Mouse (Mus musculus): ENCODE results near the gene Dnah7a. TPM values are rescaled to one million over a fixed set of nuclear protein-coding genes. Genes with fewer than 3 reads are reported as not detected.
"Not testable (repeated sequence)": the region's sequence is repeated elsewhere in the genome, so short reads cannot be mapped to it uniquely, and the experiment has no call there.

Dnah7a gene
- total and polyA plus RNA-seq, 3 experiments, result 0.14 to 0.21 TPM; not detected in 1

- H3K4me1 ChIP-seq (ENCODE audit: control insufficient read depth, insufficient read depth, low read length), result no peaks in the 10 kb centered on the region
- no peak for TF ChIP-seq CTCF (IDR thresholded peaks at IDR 0.05)
- no peak for TF ChIP-seq EP300 (IDR thresholded peaks at IDR 0.05; ENCODE audit: insufficient read depth, low read depth, low read length)
- no peak for TF ChIP-seq POLR2A (IDR thresholded peaks at IDR 0.05; ENCODE audit: insufficient read depth, low read depth, low read length)
- DNase-seq, result no peak
Measured at GRCm38 (mm10) chr1:53746001-53746400, 39.4 kb upstream of the Dnah7a start.

GRCm38 (mm10) chr1:53741742-53742458 is 35.3 kb upstream of the Dnah7a start:
- intact Hi-C loops (cut with DNase I), result no loop called here
- WGBS, result 71% methylated on average over 3 of the region's 3 CpGs
- no peaks in the 10 kb centered on the region for H3K36me3 ChIP-seq (ENCODE audit: control insufficient read depth, insufficient read depth, low read length)
- no peak for DNase-seq
- TF ChIP-seq CTCF (IDR thresholded peaks at IDR 0.05) (no peak), POLR2A (IDR thresholded peaks at IDR 0.05; ENCODE audit: insufficient read depth, low read depth, low read length) (no peak), EP300 (IDR thresholded peaks at IDR 0.05; ENCODE audit: insufficient read depth, low read depth, low read length) (no peak)
- H3K27me3 ChIP-seq (ENCODE audit: control insufficient read depth, insufficient read depth, low read length), result no peaks in the 10 kb centered on the region
- H3K4me3 ChIP-seq, result no peak overlapping the region
- no peak overlapping the region for H3K27ac ChIP-seq
- H3K4me1 ChIP-seq (ENCODE audit: control insufficient read depth, insufficient read depth, low read length), result no peaks in the 10 kb centered on the region
- H3K79me2 ChIP-seq (replicated peaks; ENCODE audit: control insufficient read depth, insufficient read depth, low read length), result no peaks in the 10 kb centered on the region
- no peak overlapping the region for H3K9ac ChIP-seq (ENCODE audit: low read depth, low read length)

More at GRCm38 (mm10) chr1:53746001-53746400, 39.4 kb upstream of the Dnah7a start:
- Histone ChIP-seq H3K27me3 (ENCODE audit: control insufficient read depth, insufficient read depth, low read length) (no peaks in the 10 kb centered on the region), H3K27ac (no peak overlapping the region), H3K4me3 (no peak overlapping the region), H3K36me3 (ENCODE audit: control insufficient read depth, insufficient read depth, low read length) (no peaks in the 10 kb centered on the region), H3K79me2 (replicated peaks; ENCODE audit: control insufficient read depth, insufficient read depth, low read length) (no peaks in the 10 kb centered on the region), H3K9ac (ENCODE audit: low read depth, low read length) (no peak overlapping the region)
- intact Hi-C loops (cut with DNase I), result no loop called here
- 70% methylated on average over 5 of the region's 5 CpGs for WGBS

GRCm38 (mm10) chr1:53740777-53741336 is 34.3 kb upstream of the Dnah7a start:
- no peaks in the 10 kb centered on the region for H3K79me2 ChIP-seq (replicated peaks; ENCODE audit: control insufficient read depth, insufficient read depth, low read length)
- DNase-seq, result no peak
- H3K4me1 ChIP-seq (ENCODE audit: control insufficient read depth, insufficient read depth, low read length), result no peaks in the 10 kb centered on the region
- intact Hi-C loops (cut with DNase I), result no loop called here
- no peaks in the 10 kb centered on the region for H3K27me3 ChIP-seq (ENCODE audit: control insufficient read depth, insufficient read depth, low read length)
- WGBS, result 83% methylated on average over 4 of the region's 4 CpGs
- H3K4me3 ChIP-seq, result no peak overlapping the region
- H3K36me3 ChIP-seq (ENCODE audit: control insufficient read depth, insufficient read depth, low read length), result no peaks in the 10 kb centered on the region
- no peak overlapping the region for H3K27ac ChIP-seq
- TF ChIP-seq CTCF (IDR thresholded peaks at IDR 0.05) (no peak), EP300 (IDR thresholded peaks at IDR 0.05; ENCODE audit: insufficient read depth, low read depth, low read length) (no peak), POLR2A (IDR thresholded peaks at IDR 0.05; ENCODE audit: insufficient read depth, low read depth, low read length) (no peak)
- no peak overlapping the region for H3K9ac ChIP-seq (ENCODE audit: low read depth, low read length)

GRCm38 (mm10) chr1:53740077-53740776 is 33.6 kb upstream of the Dnah7a start:
- H3K27ac ChIP-seq; intact Hi-C loops (cut with DNase I); H3K4me3 ChIP-seq; H3K36me3 ChIP-seq (ENCODE audit: control insufficient read depth, insufficient read depth, low read length); H3K9ac ChIP-seq (ENCODE audit: low read depth, low read length); H3K79me2 ChIP-seq (replicated peaks; ENCODE audit: control insufficient read depth, insufficient read depth, low read length); H3K4me1 ChIP-seq (ENCODE audit: control insufficient read depth, insufficient read depth, low read length); H3K27me3 ChIP-seq (ENCODE audit: control insufficient read depth, insufficient read depth, low read length); DNase-seq: not testable (repeated sequence)
- 81% methylated on average over 4 of the region's 4 CpGs for WGBS

- DNase-seq, result no peak
- H3K36me3 ChIP-seq (ENCODE audit: control insufficient read depth, insufficient read depth, low read length), result no peaks in the 10 kb centered on the region
- no peaks in the 10 kb centered on the region for H3K27me3 ChIP-seq (ENCODE audit: control insufficient read depth, insufficient read depth, low read length)
- no peak overlapping the region for H3K4me3 ChIP-seq
- H3K27ac ChIP-seq, result no peak overlapping the region
- TF ChIP-seq EP300 (IDR thresholded peaks at IDR 0.05; ENCODE audit: insufficient read depth, low read depth, low read length) (no peak), CTCF (IDR thresholded peaks at IDR 0.05) (no peak), POLR2A (IDR thresholded peaks at IDR 0.05; ENCODE audit: insufficient read depth, low read depth, low read length) (no peak)
- no peak overlapping the region for H3K9ac ChIP-seq (ENCODE audit: low read depth, low read length)
- 86% methylated on average over 3 of the region's 3 CpGs for WGBS
- H3K79me2 ChIP-seq (replicated peaks; ENCODE audit: control insufficient read depth, insufficient read depth, low read length), result no peaks in the 10 kb centered on the region
- H3K4me1 ChIP-seq (ENCODE audit: control insufficient read depth, insufficient read depth, low read length), result no peaks in the 10 kb centered on the region
- intact Hi-C loops (cut with DNase I), result no loop called here
Measured at GRCm38 (mm10) chr1:53736583-53736982, 30.0 kb upstream of the Dnah7a start.

Measured in heart, adult 2 months (tissue).